Mouse (Mus musculus): ENCODE measurements around the gene Erc2.

Erc2 gene

GRCm38 (mm10) chr14:28507471-28507870, 885.2 kb downstream of the Erc2 start:
- DNase-seq (ENCODE audit: low spot score) = no peak

- no peak for DNase-seq (ENCODE audit: low spot score)
These were observed 886.3 kb downstream of the Erc2 start for GRCm38 (mm10) chr14:28508288-28509258.

GRCm38 (mm10) chr14:28509441-28510340, 887.5 kb downstream of the Erc2 start:
- DNase-seq (ENCODE audit: low spot score) = no peak

- no peak for DNase-seq (ENCODE audit: low spot score)
These were observed 888.3 kb downstream of the Erc2 start for GRCm38 (mm10) chr14:28510341-28511028.

GRCm38 (mm10) chr14:28511029-28511651, 888.9 kb downstream of the Erc2 start:
- no peak for DNase-seq (ENCODE audit: low spot score)

GRCm38 (mm10) chr14:28512805-28513590, 890.8 kb downstream of the Erc2 start:
- DNase-seq (ENCODE audit: low spot score) = no peak

GRCm38 (mm10) chr14:28514171-28514570, 891.9 kb downstream of the Erc2 start:
- no peak for DNase-seq (ENCODE audit: low spot score)

GRCm38 (mm10) chr14:28515331-28515730, 893.1 kb downstream of the Erc2 start:
- no peak for DNase-seq (ENCODE audit: low spot score)

- no peak for DNase-seq (ENCODE audit: low spot score)
These were observed 895.7 kb downstream of the Erc2 start for GRCm38 (mm10) chr14:28517631-28518560.

GRCm38 (mm10) chr14:28521106-28521505, 898.9 kb downstream of the Erc2 start:
- DNase-seq (ENCODE audit: low spot score) = no peak

GRCm38 (mm10) chr14:28522611-28523010, 900.4 kb downstream of the Erc2 start:
- no peak for DNase-seq (ENCODE audit: low spot score)

- DNase-seq (ENCODE audit: low spot score) = no peak
These were observed 903.3 kb downstream of the Erc2 start for GRCm38 (mm10) chr14:28525566-28525965.

Measured in T-cell, adult 2 months (primary cell).